Mouse (Mus musculus) kidney, adult 2 months (tissue): ENCODE results near the gene Klhl41.

ENCODE experiments used
- CTCF ChIP-seq: fragments of 200-500 bp; conservative IDR thresholded peaks from 2 replicates; pipeline ENCODE4 v1.5.1; 2011; ENCODE audit warnings: low read depth, mild to moderate bottlenecking, control low read depth, low read length, moderate library complexity, mixed read lengths; ENCODE audit not compliant: insufficient read depth, insufficient read length
- POLR2A ChIP-seq: fragments of 200-500 bp; IDR thresholded peaks from one replicate; pipeline ENCODE4 v1.6.1; 2011; ENCODE audit warnings: low read depth, low read length, control low read depth

GRCm38 (mm10) chr2:69667656-69668055 is 2.3 kb upstream of the Klhl41 start:
- TF ChIP-seq POLR2A (no peak), CTCF (no peak)
